Mouse (Mus musculus) brain, embryonic 14.5 days (tissue): ENCODE results near the gene Tenm3.

ENCODE experiments used
- CTCF ChIP-seq: fragments of 200-500 bp; IDR thresholded peaks from 2 replicates; pipeline ENCODE4 v1.5.1; 2012; ENCODE audit warnings: inconsistent platforms, mild to moderate bottlenecking, moderate library complexity, borderline replicate concordance; ENCODE audit not compliant: insufficient read depth, insufficient read length; ENCODE audit errors: extremely low read depth
- POLR2A ChIP-seq: fragments of 200-500 bp; IDR thresholded peaks from 2 replicates; pipeline ENCODE4 v1.6.1; 2012; ENCODE audit warnings: mild to moderate bottlenecking, inconsistent platforms, borderline replicate concordance; ENCODE audit not compliant: poor library complexity, insufficient read depth, insufficient read length, severe bottlenecking; ENCODE audit errors: extremely low read depth

DNA sequence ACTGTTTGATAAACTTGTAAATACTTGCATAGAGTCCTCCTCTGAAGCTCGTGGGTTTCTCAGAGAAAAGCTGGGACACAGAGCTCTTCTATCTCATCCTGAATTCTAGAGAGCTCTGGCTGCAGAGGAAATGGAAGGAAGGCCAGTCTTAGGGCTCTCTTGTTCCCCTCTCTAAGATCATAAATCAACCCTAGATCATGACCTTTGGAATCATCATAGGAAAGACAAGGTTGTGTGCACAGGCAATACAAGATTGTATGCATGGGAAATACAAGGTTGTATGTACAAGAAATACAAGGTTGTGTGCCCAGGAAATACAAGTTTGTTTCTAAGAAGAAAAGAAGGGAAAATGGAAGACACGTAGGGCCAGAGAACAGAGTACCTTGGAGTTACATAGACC is 486.9 kb downstream of the Tenm3 start:
- no peak for TF ChIP-seq POLR2A
- TF ChIP-seq CTCF: no peak
